ENCODE assay signal across 12 mouse cellular contexts in genomic region chr2:32541986-32542573, GRCm38 (mm10). TPM values are rescaled to one million over a fixed set of nuclear protein-coding genes. Genes with fewer than 3 reads are reported as not detected.
DNase-seq lines count a peak whose midpoint lies in the region; ATAC-seq lines count a peak whose summit lies in the region.
"Had no signal": no experiment of that assay in that cellular context is flagged by ENCODE, and none has a peak within 500 bp of the region (broad histone marks: within the 10 kb centered on the region; RNA-seq: fewer than 3 reads in every experiment).

No protein-coding gene starts in this region.

- intact Hi-C loops in left cerebral cortex, postnatal 4 days (cut with DNase I), result no loop called here

- peak; percentile 83 for ATAC-seq in inflammation-experienced regulatory T-cells, adult 6 months

- DNase-seq in cerebellum, adult 9-11 months, result peak; percentile 39
- DNase-seq in cerebellum, postnatal 10 days, result no peak
- peak; percentile 93 for DNase-seq in CD4-positive helper T cell, adult 2 months (ENCODE audit: low read depth, low spot score)
- DNase-seq in thymus, adult 18-20 months, result peak; percentile 61 to 83
- no peak for DNase-seq in ovary, adult 18-20 months (ENCODE audit: low spot score)
- DNase-seq in neural tube, embryonic 10.5 days (ENCODE audit: extremely low spot score, low spot score), result no peak
- no peak for DNase-seq in left cerebral cortex, postnatal 4 days
- DNase-seq: heart, adult 18-20 months; kidney, postnatal 10 days; lung, embryonic 14.5 days had no signal

RNA-seq across cellular contexts. Expression of gene Fam102a, which starts 6.9 kb away (rescaled TPM):
- polyA plus RNA-seq in inflammation-experienced regulatory T-cells, adult 6 months (2017; shearing (Covaris generic)), result 10 to 100 TPM; 40.7 to 52.4 (median 50.7) TPM
- 10 to 100 TPM; 18.8 to 20.1 TPM for total RNA-seq in left cerebral cortex, postnatal 4 days (2021)

RNA-seq across cellular contexts. Expression of gene Dpm2, which starts 28.6 kb away (rescaled TPM):
- polyA plus RNA-seq in inflammation-experienced regulatory T-cells, adult 6 months (2017; shearing (Covaris generic)), result 100 to 1,000 TPM; 126 to 160 (median 144) TPM
- 10 to 100 TPM; 74.3 to 76.8 TPM for total RNA-seq in left cerebral cortex, postnatal 4 days (2021)

RNA-seq across cellular contexts. Expression of gene Pip5kl1, which starts 32.5 kb away (rescaled TPM):
- not detected for polyA plus RNA-seq in inflammation-experienced regulatory T-cells, adult 6 months (2017; shearing (Covaris generic))
- 10 to 100 TPM in 1 of 2 experiments, 1 to 10 TPM in 1; 9.4 to 11.5 TPM for total RNA-seq in left cerebral cortex, postnatal 4 days (2021)
- total RNA-seq: heart, adult 18-20 months; heart, postnatal 25 days had no signal

RNA-seq across cellular contexts. Expression of gene 9430097D07Rik, which starts 33.4 kb away (rescaled TPM):
- under 1 TPM in 1 of 3 experiments, not detected in 2; 0.31 TPM for polyA plus RNA-seq in inflammation-experienced regulatory T-cells, adult 6 months (2017; shearing (Covaris generic))
- total RNA-seq in left cerebral cortex, postnatal 4 days (2021), result under 1 TPM; 0.62 to 0.84 TPM
- total RNA-seq: heart, adult 18-20 months; heart, postnatal 25 days had no signal
- polyA plus RNA-seq: lung, embryonic 14.5 days had no signal

RNA-seq across cellular contexts. Expression of gene St6galnac4, which starts 44.8 kb away (rescaled TPM):
- polyA plus RNA-seq in inflammation-experienced regulatory T-cells, adult 6 months (2017; shearing (Covaris generic)), result 10 to 100 TPM; 31.5 to 42.6 (median 33.5) TPM
- 10 to 100 TPM; 35.7 to 38.4 TPM for total RNA-seq in left cerebral cortex, postnatal 4 days (2021)

Comparison
In these comparisons a context has a peak if more than half of its experiments do, and no peak if none do; other contexts are left out.
1. DNase-seq: peak in cerebellum, adult 9-11 months (single experiment), CD4-positive helper T cell, adult 2 months (single experiment) and thymus, adult 18-20 months (2 of 2); none in cerebellum, postnatal 10 days (0 of 2), ovary, adult 18-20 months (single experiment), neural tube, embryonic 10.5 days (single experiment) and left cerebral cortex, postnatal 4 days (single experiment).